Mouse (Mus musculus): ENCODE measurements around the gene Hif3a. TPM values are rescaled to one million over a fixed set of nuclear protein-coding genes. Genes with fewer than 3 reads are reported as not detected.

Gene Hif3a
- polyA plus RNA-seq, 1 experiment from 2014 or later = not detected

GRCm38 (mm10) chr7:17060782-17061605, 1.2 kb downstream of the Hif3a start:
- Histone ChIP-seq H3K36me3 (ENCODE audit: inconsistent target) (no peaks in the 10 kb centered on the region), H3K79me2 (ENCODE audit: inconsistent target) (no peaks in the 10 kb centered on the region), H3K4me3 (ENCODE audit: inconsistent target) (no peak overlapping the region), H3K27ac (no peak overlapping the region)
- WGBS (ENCODE audit: missing documents) = 60% methylated on average over 19 of the region's 22 CpGs

GRCm38 (mm10) chr7:17060031-17060781, 2.0 kb downstream of the Hif3a start:
- 28% methylated on average over 9 of the region's 9 CpGs for WGBS (ENCODE audit: missing documents)
- Histone ChIP-seq H3K4me3 (ENCODE audit: inconsistent target) (no peak overlapping the region), H3K27ac (no peak overlapping the region), H3K79me2 (ENCODE audit: inconsistent target) (no peaks in the 10 kb centered on the region), H3K36me3 (ENCODE audit: inconsistent target) (no peaks in the 10 kb centered on the region)

- Histone ChIP-seq H3K4me3 (ENCODE audit: inconsistent target) (no peak overlapping the region), H3K79me2 (ENCODE audit: inconsistent target) (no peaks in the 10 kb centered on the region), H3K36me3 (ENCODE audit: inconsistent target) (no peaks in the 10 kb centered on the region), H3K27ac (no peak overlapping the region)
- 88% methylated on average over 3 of the region's 3 CpGs for WGBS (ENCODE audit: missing documents)
These were observed 2.8 kb downstream of the Hif3a start for GRCm38 (mm10) chr7:17059463-17059844.

- H3K4me3 ChIP-seq (ENCODE audit: inconsistent target) = no peak overlapping the region
- 47% methylated on average over 7 of the region's 8 CpGs for WGBS (ENCODE audit: missing documents)
- no peaks in the 10 kb centered on the region for H3K36me3 ChIP-seq (ENCODE audit: inconsistent target)
These were observed 3.3 kb downstream of the Hif3a start for GRCm38 (mm10) chr7:17058816-17059462.

GRCm38 (mm10) chr7:17058071-17058689, 4.0 kb downstream of the Hif3a start:
- WGBS (ENCODE audit: missing documents) = 8% methylated on average over 16 of the region's 16 CpGs
- no peak overlapping the region for H3K4me3 ChIP-seq (ENCODE audit: inconsistent target)
- H3K79me2 ChIP-seq (ENCODE audit: inconsistent target) = no peaks in the 10 kb centered on the region
- peak overlapping the region; percentile 36; the same call in 1 of the 2 replicates for H3K27ac ChIP-seq
- no peaks in the 10 kb centered on the region for H3K36me3 ChIP-seq (ENCODE audit: inconsistent target)

More at GRCm38 (mm10) chr7:17058816-17059462, 3.3 kb downstream of the Hif3a start:
- Histone ChIP-seq H3K79me2 (ENCODE audit: inconsistent target) (no peaks in the 10 kb centered on the region), H3K27ac (peak overlapping the region; percentile 36; the same call in 1 of the 2 replicates)

- 46% methylated on average over 14 of the region's 14 CpGs for WGBS (ENCODE audit: missing documents)
- H3K27ac ChIP-seq = no peak overlapping the region
- no peaks in the 10 kb centered on the region for H3K79me2 ChIP-seq (ENCODE audit: inconsistent target)
- no peaks in the 10 kb centered on the region for H3K36me3 ChIP-seq (ENCODE audit: inconsistent target)
- no peak overlapping the region for H3K4me3 ChIP-seq (ENCODE audit: inconsistent target)
These were observed 5.4 kb downstream of the Hif3a start for GRCm38 (mm10) chr7:17056601-17057523.

- Histone ChIP-seq H3K4me3 (ENCODE audit: inconsistent target) (no peak overlapping the region), H3K79me2 (ENCODE audit: inconsistent target) (no peaks in the 10 kb centered on the region), H3K36me3 (ENCODE audit: inconsistent target) (no peaks in the 10 kb centered on the region), H3K27ac (no peak overlapping the region)
- 4% methylated on average over 42 of the region's 42 CpGs for WGBS (ENCODE audit: missing documents)
These were observed 6.1 kb downstream of the Hif3a start for GRCm38 (mm10) chr7:17056081-17056581.

GRCm38 (mm10) chr7:17055287-17055946, 6.8 kb downstream of the Hif3a start:
- no peaks in the 10 kb centered on the region for H3K36me3 ChIP-seq (ENCODE audit: inconsistent target)
- H3K4me3 ChIP-seq (ENCODE audit: inconsistent target) = no peak overlapping the region
- no peak overlapping the region for H3K27ac ChIP-seq
- H3K79me2 ChIP-seq (ENCODE audit: inconsistent target) = no peaks in the 10 kb centered on the region
- WGBS (ENCODE audit: missing documents) = 98% methylated on average over 4 of the region's 4 CpGs

- Histone ChIP-seq H3K4me3 (ENCODE audit: inconsistent target) (no peak overlapping the region), H3K27ac (no peak overlapping the region)
These were observed 7.8 kb downstream of the Hif3a start for GRCm38 (mm10) chr7:17054325-17054989.

GRCm38 (mm10) chr7:17050933-17051594, 11.2 kb downstream of the Hif3a start:
- Histone ChIP-seq H3K79me2 (ENCODE audit: inconsistent target) (no peaks in the 10 kb centered on the region), H3K36me3 (ENCODE audit: inconsistent target) (no peaks in the 10 kb centered on the region), H3K27ac (no peak overlapping the region), H3K4me3 (ENCODE audit: inconsistent target) (no peak overlapping the region)
- WGBS (ENCODE audit: missing documents) = 14% methylated on average over 13 of the region's 17 CpGs

More at GRCm38 (mm10) chr7:17054325-17054989, 7.8 kb downstream of the Hif3a start:
- no peaks in the 10 kb centered on the region for H3K79me2 ChIP-seq (ENCODE audit: inconsistent target)
- WGBS (ENCODE audit: missing documents) = 94% methylated on average over 13 of the region's 16 CpGs
- no peaks in the 10 kb centered on the region for H3K36me3 ChIP-seq (ENCODE audit: inconsistent target)

GRCm38 (mm10) chr7:17050491-17050890, 11.7 kb downstream of the Hif3a start:
- H3K27ac ChIP-seq = no peak overlapping the region

GRCm38 (mm10) chr7:17048431-17049190, 13.6 kb downstream of the Hif3a start:
- Histone ChIP-seq H3K79me2 (ENCODE audit: inconsistent target) (no peaks in the 10 kb centered on the region), H3K27ac (no peak overlapping the region), H3K4me3 (ENCODE audit: inconsistent target) (no peak overlapping the region), H3K36me3 (ENCODE audit: inconsistent target) (no peaks in the 10 kb centered on the region)
- WGBS (ENCODE audit: missing documents) = 95% methylated on average over 7 of the region's 10 CpGs

More at GRCm38 (mm10) chr7:17050491-17050890, 11.7 kb downstream of the Hif3a start:
- Histone ChIP-seq H3K79me2 (ENCODE audit: inconsistent target) (no peaks in the 10 kb centered on the region), H3K36me3 (ENCODE audit: inconsistent target) (no peaks in the 10 kb centered on the region), H3K4me3 (ENCODE audit: inconsistent target) (no peak overlapping the region)
- WGBS (ENCODE audit: missing documents) = 88% methylated on average over 11 of the region's 11 CpGs
